Mouse (Mus musculus) heart, embryonic 14.5 days (tissue): Measurements from ENCODE around the gene Sh3bp5. TPM values are rescaled to one million over a fixed set of nuclear protein-coding genes. Genes with fewer than 3 reads are reported as not detected.
A peak's percentile ranks its signal among the peaks of the same experiment; 100 is the strongest.
"Not testable (repeated sequence)": the region's sequence is repeated elsewhere in the genome, so short reads cannot be mapped to it uniquely, and the experiment has no call there.

Source experiments
- ATAC-seq: fragments of 200-750 bp; cut with Nextera tagmentation; 2 replicates; pipeline ENCODE4 v1.8.0; 2017; ENCODE audit warnings: low read depth, moderate TSS enrichment; ENCODE audit not compliant: insufficient number of reproducible peaks, insufficient read depth, low FRiP score
- H3K27ac ChIP-seq, 2 experiments: fragments of 200-500 bp in 1 of 2; fragments of 300-500 bp in 1 of 2; sonication (generic) in 1 of 2; replicated peaks in 1 of 2; 2 replicates each; pipeline ENCODE4 v1.5.1; 2012 to 2014; ENCODE audit warnings: low read depth in 2 of 2, low read length in 2 of 2, control low read depth in 1 of 2, mild to moderate bottlenecking in 1 of 2, mixed read lengths in 1 of 2; ENCODE audit not compliant: control insufficient read depth in 1 of 2, insufficient read depth in 1 of 2
- H3K27me3 ChIP-seq: fragments of 300-500 bp; sonication (generic); 2 replicates; pipeline ENCODE4 v1.6.1; 2014; ENCODE audit warnings: mild to moderate bottlenecking, low read length, control low read depth; ENCODE audit not compliant: control insufficient read depth, insufficient read depth
- H3K36me3 ChIP-seq: fragments of 300-500 bp; sonication (generic); 2 replicates; pipeline ENCODE4 v1.6.1; 2014; ENCODE audit warnings: mild to moderate bottlenecking, control low read depth, low read length, mixed read lengths; ENCODE audit not compliant: control insufficient read depth, insufficient read depth
- H3K4me1 ChIP-seq, 2 experiments: fragments of 200-500 bp in 1 of 2; fragments of 300-500 bp in 1 of 2; sonication (generic) in 1 of 2; 2 replicates each; pipeline ENCODE4 v1.6.1; 2012 to 2014; ENCODE audit warnings: low read length in 2 of 2, control low read depth in 1 of 2, mixed read lengths in 1 of 2; ENCODE audit not compliant: control insufficient read depth in 2 of 2, insufficient read depth in 2 of 2
- H3K4me2 ChIP-seq: fragments of 300-500 bp; sonication (generic); 2 replicates; pipeline ENCODE4 v1.6.1; 2014; ENCODE audit warnings: mild to moderate bottlenecking, low read length
- H3K4me3 ChIP-seq, 2 experiments: fragments of 200-500 bp in 1 of 2; fragments of 300-500 bp in 1 of 2; sonication (generic) in 1 of 2; 2 replicates each; pipeline ENCODE4 v1.5.1; 2012 to 2014; ENCODE audit warnings: low read length in 2 of 2, mild to moderate bottlenecking in 2 of 2, control low read depth in 1 of 2, low read depth in 1 of 2, moderate library complexity in 1 of 2; ENCODE audit not compliant: control insufficient read depth in 1 of 2, insufficient read depth in 1 of 2
- H3K9ac ChIP-seq: fragments of 300-500 bp; sonication (generic); 2 replicates; pipeline ENCODE4 v1.6.1; 2014; ENCODE audit warnings: mild to moderate bottlenecking, low read length
- H3K9me3 ChIP-seq: fragments of 300-500 bp; sonication (generic); 2 replicates; pipeline ENCODE4 v1.6.1; 2016; ENCODE audit warnings: low read length, control low read depth; ENCODE audit not compliant: control insufficient read depth
- WGBS: fragments of 180-500 bp; shearing (Covaris S2); extraction: QIAGEN DNeasy Blood & Tissue Kit; methylation state at CpG from one replicate; pipeline ENCODE4 v1.1.7; 2014; 5-methylcytosine and 5-hydroxymethylcytosine counted together
- polyA plus RNA-seq: library from polyadenylated mRNA; unstranded; fragments of >200 nt; fragmentation: Nextera tagmentation; extraction: Ambion mirVana; gene quantifications from 2 replicates; pipeline ENCODE4 v1.2.1, GENCODE M21; 2014

Gene Sh3bp5
- polyA plus RNA-seq, 1 experiment from 2014 or later = 13.5 TPM

- H3K27ac ChIP-seq = peak overlapping the region in 1 of 2 experiments; percentile 64; a peak in 1 of 4 replicates
- H3K9ac ChIP-seq, H3K36me3 ChIP-seq, H3K4me3 ChIP-seq, H3K9me3 ChIP-seq, H3K4me2 ChIP-seq, ATAC-seq, H3K27me3 ChIP-seq, H3K4me1 ChIP-seq: not testable (repeated sequence)
- WGBS = 81% methylated on average over 5 of the region's 5 CpGs
Observed at GRCm38 (mm10) chr14:31462226-31462625, 26.3 kb upstream of the Sh3bp5 start.

GRCm38 (mm10) chr14:31458006-31458405, 22.1 kb upstream of the Sh3bp5 start:
- no peaks in the 10 kb centered on the region for H3K9me3 ChIP-seq
- H3K4me3 ChIP-seq = no peak overlapping the region
- ATAC-seq = no peak
- peaks cover 0 to 2% of the 10 kb centered on the region in 2 experiments; a peak in 1 of 4 replicates for H3K4me1 ChIP-seq
- H3K27ac ChIP-seq = no peak overlapping the region
- H3K27me3 ChIP-seq = no peaks in the 10 kb centered on the region
- no peak overlapping the region for H3K4me2 ChIP-seq
- WGBS = 86% methylated on average over 12 of the region's 12 CpGs
- no peaks in the 10 kb centered on the region for H3K36me3 ChIP-seq
- no peak overlapping the region for H3K9ac ChIP-seq

- ATAC-seq = no peak
- no peaks in the 10 kb centered on the region for H3K27me3 ChIP-seq
- WGBS = 77% methylated on average over 6 of the region's 6 CpGs
- no peak overlapping the region for H3K9ac ChIP-seq
- H3K9me3 ChIP-seq = no peaks in the 10 kb centered on the region
- H3K4me1 ChIP-seq = peaks cover 0 to 2% of the 10 kb centered on the region in 2 experiments; a peak in 1 of 4 replicates
- no peak overlapping the region for H3K4me3 ChIP-seq
- H3K4me2 ChIP-seq = no peak overlapping the region
- H3K36me3 ChIP-seq = no peaks in the 10 kb centered on the region
- H3K27ac ChIP-seq = no peak overlapping the region
Observed at GRCm38 (mm10) chr14:31456064-31456721, 20.3 kb upstream of the Sh3bp5 start.

GRCm38 (mm10) chr14:31454849-31455566, 19.1 kb upstream of the Sh3bp5 start:
- Histone ChIP-seq H3K36me3 (no peaks in the 10 kb centered on the region), H3K4me1 (peaks cover 0 to 2% of the 10 kb centered on the region in 2 experiments; a peak in 1 of 4 replicates), H3K9me3 (no peaks in the 10 kb centered on the region), H3K9ac (no peak overlapping the region), H3K4me3 (no peak overlapping the region), H3K27me3 (no peaks in the 10 kb centered on the region), H3K4me2 (no peak overlapping the region), H3K27ac (no peak overlapping the region)
- no peak for ATAC-seq
- 88% methylated on average over 8 of the region's 8 CpGs for WGBS

DNA sequence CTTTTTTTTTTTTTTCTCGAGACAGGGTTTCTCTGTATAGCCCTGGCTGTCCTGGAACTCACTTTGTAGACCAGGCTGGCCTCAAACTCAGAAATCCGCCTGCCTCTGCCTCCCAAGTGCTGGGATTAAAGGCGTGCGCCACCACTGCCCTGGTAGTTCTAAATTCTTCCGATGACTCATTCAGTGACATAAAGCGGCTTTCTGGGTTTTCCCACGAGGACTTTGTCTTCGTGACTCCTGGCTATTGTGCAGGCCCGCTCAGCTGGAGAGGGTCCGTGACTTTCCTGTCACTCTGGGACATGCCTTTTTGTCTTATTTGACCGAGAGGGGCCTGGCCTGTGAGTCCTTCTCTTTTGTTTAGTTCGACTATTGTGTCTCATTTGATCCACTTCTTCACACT, 18.1 kb upstream of the Sh3bp5 start:
- ATAC-seq, H3K27ac ChIP-seq, H3K9ac ChIP-seq, H3K4me1 ChIP-seq, H3K9me3 ChIP-seq, H3K27me3 ChIP-seq, H3K36me3 ChIP-seq, H3K4me3 ChIP-seq, H3K4me2 ChIP-seq: not testable (repeated sequence)
- 78% methylated on average over 12 of the region's 12 CpGs for WGBS

GRCm38 (mm10) chr14:31448994-31449393, 13.1 kb upstream of the Sh3bp5 start:
- peak overlapping the region in 1 of 2 experiments; percentile 30; a peak in 1 of 4 replicates for H3K27ac ChIP-seq
- no peak for ATAC-seq
- WGBS = 66% methylated on average over 5 of the region's 5 CpGs

DNA sequence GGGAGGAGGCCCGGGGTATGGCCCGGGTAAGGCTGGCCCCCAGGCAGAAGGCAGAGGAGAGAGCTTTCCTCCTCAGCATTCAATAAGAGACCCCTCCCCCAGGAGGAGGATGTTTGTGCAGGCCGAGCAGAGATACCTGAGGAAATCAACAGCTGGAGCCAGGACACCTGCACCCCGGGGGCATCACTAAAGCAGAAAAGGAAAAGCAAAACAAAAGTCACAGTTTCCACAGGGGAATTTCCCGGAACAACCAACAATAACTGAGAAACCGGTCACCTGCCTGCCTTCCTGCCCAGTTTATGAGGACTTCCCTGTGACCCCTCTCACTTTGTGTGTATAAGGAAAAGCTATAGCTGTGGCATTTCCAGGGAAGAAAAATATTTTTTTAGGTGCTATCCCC, 7.7 kb upstream of the Sh3bp5 start:
- H3K4me1 ChIP-seq = no peaks in the 10 kb centered on the region
- no peaks in the 10 kb centered on the region for H3K27me3 ChIP-seq
- H3K27ac ChIP-seq = no peak overlapping the region
- no peak for ATAC-seq
- H3K9me3 ChIP-seq = no peaks in the 10 kb centered on the region
- WGBS = 67% methylated on average over 6 of the region's 6 CpGs
- H3K9ac ChIP-seq = no peak overlapping the region
- H3K4me2 ChIP-seq = no peak overlapping the region
- no peak overlapping the region for H3K4me3 ChIP-seq
- no peaks in the 10 kb centered on the region for H3K36me3 ChIP-seq

More at GRCm38 (mm10) chr14:31448994-31449393, 13.1 kb upstream of the Sh3bp5 start:
- Histone ChIP-seq H3K4me1 (no peaks in the 10 kb centered on the region), H3K36me3 (no peaks in the 10 kb centered on the region), H3K4me2 (no peak overlapping the region), H3K9ac (no peak overlapping the region), H3K27me3 (no peaks in the 10 kb centered on the region), H3K9me3 (no peaks in the 10 kb centered on the region), H3K4me3 (no peak overlapping the region)
